Mouse (Mus musculus) heart, postnatal 14 days (tissue): ENCODE data around the gene Nudt2. TPM values are rescaled to one million over a fixed set of nuclear protein-coding genes. Genes with fewer than 3 reads are reported as not detected.

Experiments used
- DNase-seq, 2 experiments: peaks; one replicate each; pipeline ENCODE4 v3.0.0; 2021 to 2022
- intact Hi-C: fragments of 180-260 bp; cut with DNase I; formaldehyde crosslinking; loops from one replicate; pipeline ENCODE4 v1.15.1; 2025
- total RNA-seq, 2 experiments: library from RNA; stranded (reverse); gene quantifications; 2 replicates each; pipeline ENCODE4 v1.2.3; 2021

Nudt2 gene
- total RNA-seq, 2 experiments from 2014 or later = 24.6 to 25.8 TPM

DNA sequence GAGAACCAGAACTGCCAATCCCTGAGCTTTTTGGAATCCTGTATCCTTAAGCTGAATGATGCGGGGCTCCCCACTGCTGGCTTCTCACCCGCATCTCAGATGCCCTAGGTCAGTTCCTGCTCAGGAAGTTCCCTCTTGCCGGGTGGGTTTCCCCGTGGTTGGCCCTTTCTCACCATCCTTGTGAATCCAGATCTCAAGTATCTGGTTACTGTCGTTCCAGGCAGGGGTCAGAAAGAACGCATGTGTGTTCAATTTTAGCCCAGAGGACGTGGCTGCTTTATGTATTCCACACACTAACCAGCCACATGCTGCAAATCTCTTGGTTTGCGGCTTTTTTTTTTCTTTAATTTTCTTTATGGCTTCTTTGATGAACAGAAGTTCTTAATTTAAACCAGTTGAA, 48.8 kb downstream of the Nudt2 start:
- intact Hi-C loops = no loop called here
- DNase-seq = no peak

DNA sequence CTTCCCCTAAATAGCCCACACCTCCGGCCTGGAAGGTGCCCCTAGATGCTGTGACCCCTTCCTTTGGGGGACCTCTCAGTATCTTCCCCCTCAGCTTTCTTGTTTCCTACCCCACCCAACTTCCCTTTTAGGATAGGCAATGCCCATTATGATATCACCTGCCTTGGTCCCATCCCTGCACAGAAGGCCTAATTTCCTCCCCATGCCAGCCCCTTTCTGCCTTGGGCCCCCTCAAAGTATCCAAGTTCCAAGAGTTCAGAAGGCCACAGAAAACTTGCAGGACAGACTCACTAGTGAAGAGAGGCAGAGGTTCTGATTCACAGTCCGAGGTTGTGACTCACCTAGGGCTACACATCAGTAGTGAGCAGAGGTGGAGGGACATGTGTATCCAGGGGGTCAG, 52.3 kb downstream of the Nudt2 start, which contains the start of gene 1110017D15Rik:
1110017D15Rik (minus strand) TSS at position 101 of the 400 bp plus-strand sequence.
- no peak for DNase-seq
- intact Hi-C loops = no loop called here

DNA sequence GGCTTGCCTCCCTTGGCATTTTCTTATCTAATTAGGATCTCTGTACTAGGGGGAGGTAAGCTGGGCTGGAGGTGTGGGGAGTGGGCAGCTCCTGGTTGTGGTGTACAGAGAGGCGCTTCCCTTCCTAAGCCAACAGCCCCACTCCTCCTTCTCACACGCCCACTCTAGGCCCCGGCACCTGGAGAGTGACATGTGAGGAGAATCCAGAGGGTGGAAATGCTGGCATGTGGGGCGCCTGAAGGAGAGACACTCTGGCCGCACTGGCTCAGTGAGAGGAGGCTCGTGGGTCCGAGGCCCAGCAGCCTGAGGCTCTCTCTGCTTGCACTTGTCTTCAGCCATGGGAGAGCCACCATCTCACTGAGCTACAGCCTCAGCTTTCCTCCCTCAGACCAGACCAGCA, 53.4 kb downstream of the Nudt2 start:
- intact Hi-C loops = no loop called here
- DNase-seq = no peak

DNA sequence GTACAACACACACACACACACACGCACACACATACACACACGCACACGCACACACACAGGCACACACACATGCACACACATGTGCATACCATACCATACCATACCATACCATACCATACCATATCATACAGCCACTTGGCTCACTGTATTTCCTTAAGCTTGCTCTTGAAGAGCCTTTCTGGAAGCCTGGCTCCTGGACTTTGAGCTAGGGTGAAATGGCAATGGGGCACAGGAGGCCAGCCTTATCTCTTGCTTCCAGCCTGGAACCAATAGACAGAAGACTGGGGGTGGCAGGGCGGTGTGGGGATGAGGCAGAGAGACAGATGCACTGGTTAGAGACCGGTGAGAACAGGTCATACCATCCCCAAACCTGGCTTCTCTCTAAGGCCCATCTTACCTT, 54.2 kb downstream of the Nudt2 start:
- intact Hi-C loops = no loop called here
- no peak for DNase-seq

DNA sequence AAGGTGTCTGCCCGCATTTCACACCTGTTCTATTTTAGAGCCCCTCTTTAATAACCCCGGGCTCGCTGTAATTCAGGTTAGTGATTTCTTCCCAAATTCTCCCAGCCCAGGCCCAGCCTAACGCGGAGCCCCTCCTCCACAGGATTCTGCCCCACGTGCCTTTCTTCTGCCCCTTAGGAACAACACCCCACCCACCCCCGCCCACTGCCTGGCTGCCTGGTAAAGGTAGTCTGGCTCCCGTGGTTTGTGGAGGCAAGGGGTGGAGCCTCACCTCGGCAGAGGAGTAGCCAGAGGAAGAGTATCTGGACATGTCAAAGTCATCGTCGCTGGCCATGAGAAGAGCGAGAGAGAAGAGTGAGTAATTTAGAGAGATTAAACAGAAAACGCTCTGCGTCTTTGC, 55.7 kb downstream of the Nudt2 start:
- intact Hi-C loops = no loop called here

DNA sequence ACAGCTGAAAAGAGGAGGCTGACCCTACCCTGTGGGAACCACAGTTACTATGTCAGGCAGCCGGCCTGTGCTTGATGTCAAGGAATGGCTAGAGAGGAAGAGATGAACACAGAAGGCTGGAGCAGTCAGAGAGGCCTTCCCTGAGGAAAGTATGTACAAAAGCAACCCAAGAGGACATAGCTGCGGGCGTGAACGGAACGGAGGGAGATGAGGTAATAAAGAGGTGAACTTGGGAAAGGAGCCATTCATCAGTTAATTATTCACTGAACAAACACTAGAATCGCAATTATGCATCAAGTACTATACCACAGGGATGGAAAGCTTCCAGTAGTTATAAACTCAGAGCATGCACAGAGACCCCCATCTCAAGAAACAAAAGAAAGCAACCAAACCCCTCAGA, 57.2 kb downstream of the Nudt2 start:
- DNase-seq = no peak
- intact Hi-C loops = loop anchor here (2.0 kb wide), 1 partner anchor 93 kb away; no protein-coding TSS in a partner anchor

More for the DNA sequence above, 55.7 kb downstream of the Nudt2 start:
- no peak for DNase-seq

DNA sequence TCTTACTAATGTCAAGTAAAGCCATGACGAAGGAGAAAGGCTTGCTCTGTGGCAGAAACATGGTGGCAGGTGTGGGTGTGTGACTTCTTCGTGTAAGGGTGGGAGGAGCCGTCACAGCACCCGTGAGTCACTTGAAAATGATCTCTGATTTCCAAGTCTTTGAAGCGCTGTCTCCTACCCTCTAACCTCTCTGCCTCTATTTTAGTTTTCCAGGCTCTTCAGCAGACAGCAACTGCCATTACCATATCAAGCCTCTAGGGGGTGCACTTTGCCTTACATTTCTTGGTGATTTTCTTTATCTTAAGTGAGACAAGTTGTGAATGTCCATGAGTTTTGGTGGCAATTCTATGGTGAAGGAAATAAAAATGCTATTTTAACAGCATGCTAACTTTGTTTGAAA, 57.8 kb downstream of the Nudt2 start:
- intact Hi-C loops = loop anchor here (2.0 kb wide), 1 partner anchor 92 kb away; no protein-coding TSS in a partner anchor
- peak in 1 of 2 experiments; percentile 55 for DNase-seq

DNA sequence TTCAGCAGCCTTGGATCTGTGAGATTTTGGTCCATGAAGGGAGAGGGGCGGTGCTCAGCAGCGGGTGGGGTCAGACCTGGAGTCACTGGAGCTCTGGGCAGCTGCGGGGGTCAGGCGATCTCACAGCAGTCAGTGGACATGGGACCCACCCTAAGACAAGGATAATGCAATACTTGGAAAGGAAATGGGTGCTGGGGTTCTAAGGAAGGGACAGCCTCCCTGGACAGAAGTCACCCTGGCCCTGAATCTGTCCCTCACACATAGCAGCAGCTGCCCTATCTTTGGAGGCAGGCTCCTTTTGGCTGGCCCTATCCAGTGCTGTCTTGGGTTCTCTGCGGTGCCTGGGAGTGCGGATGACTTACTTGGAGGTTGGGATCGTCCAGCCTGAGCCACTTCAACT, 58.9 kb downstream of the Nudt2 start:
- DNase-seq = no peak
- intact Hi-C loops = loop anchor here (2.0 kb wide), 1 partner anchor 91 kb away; no protein-coding TSS in a partner anchor

DNA sequence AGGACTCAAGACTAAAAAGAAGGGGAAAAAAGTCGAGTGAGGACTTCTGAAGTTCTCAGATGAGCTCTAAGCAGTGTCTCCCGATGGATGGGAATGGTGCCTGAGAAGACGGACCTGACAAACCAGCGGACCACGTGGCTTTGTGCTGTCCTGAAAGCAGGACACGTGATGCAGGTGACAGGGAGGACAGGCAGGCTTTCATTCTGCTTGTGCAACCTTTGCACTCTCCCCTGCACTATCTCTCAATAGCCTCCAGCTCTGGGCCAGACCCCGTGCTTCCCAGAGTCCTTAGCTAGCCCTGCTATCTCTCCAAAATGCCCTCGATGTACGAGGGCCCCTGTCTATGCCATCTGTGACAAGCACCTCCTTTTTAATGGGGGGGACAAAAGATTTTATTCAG, 59.9 kb downstream of the Nudt2 start:
- no peak for DNase-seq
- intact Hi-C loops = no loop called here

DNA sequence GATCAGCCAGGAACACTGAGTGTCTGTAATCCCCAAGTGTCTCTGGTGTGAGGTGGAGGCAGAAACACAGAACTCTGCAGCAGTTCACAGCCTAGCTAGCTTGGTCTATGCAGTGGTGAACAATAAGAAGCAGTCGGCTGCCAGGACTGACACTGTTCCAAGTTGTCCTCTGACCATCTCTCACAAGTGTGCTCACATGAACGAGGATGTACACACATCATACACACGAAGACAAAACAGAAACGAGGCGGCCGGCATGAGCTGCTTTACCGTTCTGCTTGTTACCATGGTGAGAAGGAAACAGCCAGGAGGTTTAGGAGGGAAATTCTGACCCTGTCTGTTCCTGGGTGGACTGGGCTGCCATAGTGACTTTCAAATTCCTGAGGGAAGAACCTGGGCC, 61.6 kb downstream of the Nudt2 start:
- intact Hi-C loops = no loop called here

DNA sequence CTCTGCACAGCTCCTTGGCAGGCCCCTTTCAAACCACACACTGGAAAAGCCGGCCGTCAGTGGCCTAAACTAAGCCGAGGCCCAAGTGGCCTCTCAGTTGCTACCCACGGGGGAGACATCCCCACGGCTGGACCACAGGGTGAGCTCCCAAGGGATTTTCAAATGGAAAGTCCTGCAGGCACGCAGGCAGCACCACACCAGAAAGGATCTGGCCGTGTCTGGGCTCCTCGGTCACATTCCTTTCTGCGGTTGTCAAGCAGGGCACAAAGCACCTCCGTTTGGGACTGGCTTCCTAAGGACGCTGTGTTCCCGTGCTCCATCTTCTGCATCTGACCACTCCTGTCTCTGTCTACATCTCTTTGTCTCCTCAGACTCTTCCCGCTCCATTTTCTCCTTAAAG, 62.1 kb downstream of the Nudt2 start:
- intact Hi-C loops = no loop called here
- no peak for DNase-seq

More for the DNA sequence above, 61.6 kb downstream of the Nudt2 start:
- no peak for DNase-seq

DNA sequence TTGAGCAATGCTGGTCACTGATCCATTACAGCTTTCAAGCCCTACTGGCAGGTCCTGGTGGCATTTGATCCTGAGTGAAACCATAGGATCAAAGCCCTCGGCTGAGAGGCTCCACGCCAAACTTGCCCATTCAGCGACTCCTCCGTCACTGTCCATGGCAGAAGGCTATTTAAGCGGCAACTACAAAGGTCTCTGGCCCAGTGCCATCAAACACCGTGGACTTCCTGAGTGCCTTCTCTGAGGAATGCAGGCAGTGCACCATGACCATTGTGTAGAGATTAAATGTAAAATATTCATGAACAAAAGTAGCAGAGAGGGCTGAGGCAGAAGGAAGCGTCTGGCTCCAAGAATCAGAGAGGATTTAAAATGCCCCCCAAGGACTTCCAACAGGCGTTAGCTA, 63.0 kb downstream of the Nudt2 start:
- no peak for DNase-seq
- intact Hi-C loops = no loop called here

Other genes starting within 250 kb of the Nudt2 start
- gene Ubap2, start 190.0 kb upstream of the Nudt2 start, total RNA-seq = 10 to 100 TPM; 65.3 to 66.0 TPM
- 10 to 100 TPM; 52.9 to 57.9 TPM for gene Dcaf12, start 150.3 kb upstream of the Nudt2 start, total RNA-seq
- 10 to 100 TPM; 32.9 to 34.2 TPM for gene Ubap1, start 116.2 kb upstream of the Nudt2 start, total RNA-seq
- 1 to 10 TPM; 1.2 to 1.4 TPM for gene Kif24, start 264 bp upstream of the Nudt2 start, total RNA-seq
- 10 to 100 TPM; 10.2 to 10.3 TPM for gene AI464131, start 37.9 kb downstream of the Nudt2 start, total RNA-seq
- under 1 TPM in 1 of 2 experiments, not detected in 1; 0.69 TPM for gene 1110017D15Rik, start 52.2 kb downstream of the Nudt2 start, total RNA-seq
- gene Fam219a, start 104.4 kb downstream of the Nudt2 start, total RNA-seq = 10 to 100 TPM; 14.5 to 17.3 TPM
- 1 to 10 TPM in 1 of 2 experiments, under 1 TPM in 1; 0.93 to 1.7 TPM for gene Dnaic1, start 104.6 kb downstream of the Nudt2 start, total RNA-seq
- gene Enho, start 175.2 kb downstream of the Nudt2 start, total RNA-seq = 1 to 10 TPM; 4.3 to 4.6 TPM
- 1 to 10 TPM; 2.0 to 5.1 TPM for gene Cntfr, start 231.9 kb downstream of the Nudt2 start, total RNA-seq
- 10 to 100 TPM; 56.9 to 61.0 TPM for gene Il11ra1, start 234.8 kb downstream of the Nudt2 start, total RNA-seq
- 10 to 100 TPM; 28.7 to 30.2 TPM for gene Rpp25l, start 248.4 kb downstream of the Nudt2 start, total RNA-seq